Mouse (Mus musculus): ENCODE results near the gene Flnc.

The Flnc gene

DNA sequence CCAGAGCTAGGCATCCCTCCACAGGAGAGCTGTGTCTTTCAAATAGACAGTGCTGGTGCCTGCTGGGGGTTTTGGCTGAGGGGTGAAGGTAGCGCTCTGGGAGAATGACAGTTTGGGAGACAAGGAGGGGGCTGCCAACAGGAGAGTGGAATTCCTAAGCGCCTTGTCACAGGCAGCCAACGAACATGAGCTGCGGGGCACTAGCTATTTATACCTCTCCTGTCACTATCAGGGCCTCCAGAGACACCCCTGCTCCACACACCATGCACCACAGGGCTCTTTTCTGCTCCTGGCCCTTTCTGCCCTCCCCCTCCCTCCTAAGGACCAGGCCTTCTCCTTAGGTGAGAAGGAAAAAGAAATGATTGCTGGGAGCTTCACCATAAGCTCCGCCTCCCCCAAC, 1.6 kb upstream of the Flnc start:
- DNase-seq (ENCODE audit: low spot score in 2 of 2) = no peak

DNA sequence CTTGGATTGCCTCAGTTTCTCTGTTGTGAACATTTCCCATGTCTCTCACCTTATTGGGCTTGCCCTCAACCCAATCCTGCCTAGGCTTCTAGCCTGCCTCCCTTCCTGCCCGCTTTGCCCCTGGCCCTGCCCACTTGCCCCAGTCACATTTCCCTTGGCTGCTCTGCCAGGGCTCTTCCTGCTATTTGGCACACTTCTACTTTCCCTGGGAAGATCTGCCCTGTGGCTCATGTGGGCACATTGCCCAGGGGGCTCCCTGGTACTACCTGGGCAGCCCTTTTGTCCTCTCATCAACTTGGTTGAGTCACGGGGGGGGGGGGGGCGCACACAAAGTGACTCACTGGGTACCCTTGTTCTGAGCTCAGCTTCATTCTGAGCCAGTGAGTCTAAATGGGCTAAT, 900 bp upstream of the Flnc start:
- no peak for DNase-seq (ENCODE audit: low spot score in 2 of 2)

DNA sequence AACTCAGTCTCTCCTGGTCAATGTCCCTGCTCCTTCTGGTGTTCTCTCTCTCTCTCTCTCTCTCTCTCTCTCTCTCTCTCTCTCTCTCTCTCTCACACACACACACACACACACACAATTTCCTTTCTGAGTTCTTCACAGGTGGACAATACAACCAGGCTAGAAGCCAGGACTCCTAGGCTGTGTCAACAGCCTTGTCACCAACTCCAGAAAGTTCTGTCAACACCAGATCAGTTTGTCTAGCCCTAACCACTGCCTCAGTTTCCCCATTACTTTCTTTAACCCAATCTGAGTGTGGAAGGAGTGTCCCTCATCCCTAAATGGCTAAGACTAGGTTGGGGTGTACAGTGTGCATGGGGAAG, 399 bp upstream of the Flnc start:
- DNase-seq (ENCODE audit: low spot score in 2 of 2) = no peak

DNA sequence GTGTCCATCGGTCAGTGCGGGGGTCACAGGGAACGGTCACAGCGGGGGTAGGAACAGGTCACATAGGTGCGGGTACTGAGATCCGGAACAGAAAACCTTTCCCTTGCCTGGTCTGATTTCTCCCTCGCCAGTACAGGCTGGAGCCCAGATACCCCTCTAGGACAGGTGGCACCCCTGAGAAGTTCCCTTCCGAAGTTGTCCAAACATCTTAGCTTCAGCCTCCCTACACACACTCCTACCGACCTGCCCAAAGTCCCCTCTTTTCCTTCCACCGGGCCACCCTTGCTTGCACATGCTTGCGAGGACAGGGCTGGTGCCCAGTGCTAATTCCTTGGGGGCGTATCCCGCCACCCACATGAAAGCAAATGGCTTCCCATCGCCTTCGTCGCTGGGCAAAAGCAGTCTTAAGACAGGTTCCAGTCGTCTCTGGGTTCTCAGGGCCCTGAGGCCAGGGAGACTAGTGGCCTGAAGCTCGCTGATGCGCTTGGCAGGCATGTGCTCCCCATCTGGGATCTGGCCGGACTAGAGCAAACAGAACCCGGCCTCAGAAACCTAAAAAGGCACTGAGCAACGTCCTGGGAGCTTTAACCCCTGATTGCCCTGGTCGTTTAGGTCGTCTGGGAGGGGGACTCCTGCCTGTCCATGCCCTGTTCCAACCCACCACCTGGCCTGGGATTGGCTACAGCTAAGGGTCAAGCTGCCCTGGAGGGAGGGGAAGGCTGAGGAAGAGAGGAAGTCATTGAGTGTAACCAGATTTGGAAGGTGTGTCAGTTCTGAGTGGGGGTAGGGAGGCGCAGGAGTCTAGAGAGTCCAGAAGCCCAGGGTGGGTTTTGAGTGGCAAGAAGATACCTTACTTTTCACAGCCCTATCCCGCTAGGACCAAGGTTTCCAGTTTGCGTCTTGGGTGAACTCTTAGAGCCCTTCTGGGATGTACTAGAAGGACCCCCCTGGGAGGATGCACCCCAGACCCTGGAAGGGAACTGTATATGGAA, 1.0 kb downstream of the Flnc start:
- peak in 1 of 2 experiments; percentile 18 for DNase-seq (ENCODE audit: low spot score in 2 of 2)

DNA sequence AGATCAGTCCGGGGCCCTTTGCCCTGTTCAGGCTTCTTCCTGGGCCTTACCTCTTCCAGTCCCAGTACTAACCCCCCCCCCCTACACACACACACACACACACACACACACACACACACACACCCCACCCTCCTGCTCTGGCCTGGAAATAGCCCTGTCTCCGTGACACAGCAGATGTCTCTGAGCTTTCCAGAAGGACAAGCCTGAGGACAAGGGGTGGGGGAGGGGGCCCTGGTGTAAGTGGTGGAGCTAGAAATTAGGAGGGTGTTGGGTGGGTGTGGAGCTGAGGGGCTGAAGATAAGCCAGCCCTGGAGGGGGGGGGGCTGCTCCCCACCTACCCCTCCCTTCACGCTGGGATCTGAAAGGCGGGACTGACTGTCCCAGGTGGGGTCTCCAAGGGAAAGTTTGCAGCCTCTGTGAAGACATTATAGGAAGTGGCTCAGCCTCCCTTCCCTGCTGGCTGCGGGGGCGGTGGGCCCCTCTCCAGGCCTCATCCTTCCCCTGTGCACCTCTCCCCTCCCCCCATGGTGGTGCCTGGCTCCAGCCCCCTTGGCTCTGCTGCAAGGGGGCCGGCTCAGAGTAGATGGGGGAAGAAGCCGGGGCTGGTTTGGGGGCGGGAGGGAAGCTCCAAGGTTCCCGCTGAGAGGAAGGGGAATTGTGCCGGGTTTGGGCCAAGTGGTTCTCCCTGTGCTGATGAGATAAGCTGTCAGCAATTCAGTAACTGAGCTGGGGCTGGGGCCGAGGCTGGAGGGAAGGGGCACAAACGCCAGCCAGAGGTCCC, 2.0 kb downstream of the Flnc start:
- DNase-seq (ENCODE audit: low spot score in 2 of 2) = no peak

DNA sequence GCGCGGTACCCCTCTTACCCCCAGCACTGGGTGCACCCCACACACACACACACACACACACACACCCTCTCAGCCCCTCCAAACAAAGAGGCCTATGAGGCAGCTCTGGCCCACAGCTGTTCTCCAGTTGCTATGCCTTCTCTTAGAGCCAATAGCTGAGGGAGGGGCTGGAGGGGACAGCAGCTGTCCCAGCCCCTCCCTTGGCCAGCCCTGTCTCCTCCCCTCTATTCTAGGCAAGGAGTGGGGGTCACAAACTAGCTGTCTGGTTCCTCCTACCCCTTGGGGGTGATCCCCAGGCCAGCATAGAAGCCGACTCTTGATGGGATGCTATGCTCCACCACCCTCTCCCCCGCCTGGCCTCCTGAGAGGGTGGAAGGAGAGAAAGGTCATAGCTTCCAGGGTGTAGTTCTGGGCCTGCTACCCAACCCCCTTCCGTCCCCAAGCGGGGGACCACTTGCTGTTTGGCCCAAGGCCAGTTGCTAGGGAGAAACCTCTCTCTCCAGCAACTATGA, 2.9 kb downstream of the Flnc start:
- no peak for DNase-seq (ENCODE audit: low spot score in 2 of 2)

DNA sequence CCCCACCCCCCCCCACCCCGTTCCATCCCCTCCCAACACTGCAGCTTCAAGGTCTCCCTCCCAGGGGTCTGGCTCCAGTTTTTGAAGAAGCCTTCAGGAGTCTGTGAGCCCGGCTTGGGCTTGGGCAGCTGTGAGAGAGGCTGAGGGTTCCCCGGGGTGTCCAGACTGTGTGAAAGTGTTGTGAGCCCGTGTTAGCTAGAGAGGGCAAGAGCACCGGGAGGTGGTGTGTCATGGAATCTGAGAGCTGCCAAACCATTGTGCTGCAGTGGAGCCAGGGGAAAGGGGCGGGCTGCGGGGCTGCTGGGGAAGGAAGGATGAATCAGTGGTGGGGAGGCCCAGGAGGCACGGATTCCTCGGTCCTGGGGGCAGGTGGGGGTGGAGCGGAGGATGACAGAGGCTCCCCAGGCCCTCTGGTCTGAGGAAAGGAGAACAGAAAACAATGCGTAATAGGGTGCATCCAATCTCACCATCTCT, 3.4 kb downstream of the Flnc start:
- DNase-seq (ENCODE audit: low spot score in 2 of 2) = peak in 1 of 2 experiments; percentile 28

DNA sequence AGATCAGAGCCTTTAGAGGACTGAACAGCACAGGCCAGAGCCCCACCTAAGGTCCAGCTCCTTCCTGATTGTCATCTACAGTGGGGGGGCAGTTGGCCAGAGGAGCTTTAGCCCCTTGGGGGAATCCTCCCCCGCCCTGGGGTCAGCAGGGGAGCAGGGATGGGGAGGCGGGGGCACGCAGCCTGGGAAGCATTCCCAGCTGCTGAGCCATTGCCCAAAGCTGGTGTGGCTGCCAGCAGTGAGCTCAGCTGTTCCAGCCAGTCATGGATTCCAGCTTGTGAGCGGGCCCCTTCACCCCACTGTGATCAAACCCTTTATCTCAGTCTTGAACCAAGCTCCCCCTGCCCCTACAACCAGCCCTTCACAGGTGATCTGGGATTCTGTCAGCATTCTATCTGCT, 6.2 kb downstream of the Flnc start:
- no peak for DNase-seq (ENCODE audit: low spot score in 2 of 2)

DNA sequence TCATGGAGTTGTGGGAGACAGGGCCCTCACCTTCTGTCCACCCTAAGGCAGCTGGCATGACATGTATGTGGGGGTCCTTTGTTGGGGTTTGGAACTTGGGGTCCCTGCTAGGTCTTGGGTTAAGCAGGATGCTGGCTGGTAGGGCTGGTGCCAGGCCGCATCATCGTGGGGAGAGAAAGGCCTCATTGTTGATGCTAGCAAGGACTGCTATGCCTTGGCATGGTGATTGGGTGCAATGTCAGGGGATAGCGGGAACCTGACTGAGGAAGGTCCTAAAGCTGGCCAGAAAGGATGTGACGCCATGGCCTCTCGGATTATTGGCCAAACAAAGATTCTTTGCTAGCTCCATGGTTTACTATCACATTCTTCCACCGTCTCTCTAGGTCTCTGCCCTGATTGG, 6.7 kb downstream of the Flnc start:
- DNase-seq (ENCODE audit: low spot score in 2 of 2) = no peak

DNA sequence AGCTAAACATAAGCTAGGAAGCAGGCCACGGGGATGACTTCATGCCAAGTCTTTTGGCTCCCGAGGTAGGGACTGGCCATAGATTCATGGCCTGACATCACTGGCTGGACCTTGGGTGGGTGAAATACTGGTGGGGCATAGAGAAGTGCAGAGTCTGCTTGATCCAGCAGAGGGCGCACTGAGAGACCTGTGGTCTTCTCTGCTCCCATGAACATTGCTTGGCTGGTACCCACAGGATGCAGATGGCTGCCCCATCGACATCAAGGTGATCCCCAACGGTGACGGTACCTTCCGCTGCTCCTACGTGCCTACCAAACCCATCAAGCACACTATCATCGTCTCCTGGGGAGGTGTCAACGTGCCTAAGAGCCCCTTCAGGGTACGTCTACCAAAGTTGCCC, 11.7 kb downstream of the Flnc start:
- no peak for DNase-seq (ENCODE audit: low spot score in 2 of 2)

DNA sequence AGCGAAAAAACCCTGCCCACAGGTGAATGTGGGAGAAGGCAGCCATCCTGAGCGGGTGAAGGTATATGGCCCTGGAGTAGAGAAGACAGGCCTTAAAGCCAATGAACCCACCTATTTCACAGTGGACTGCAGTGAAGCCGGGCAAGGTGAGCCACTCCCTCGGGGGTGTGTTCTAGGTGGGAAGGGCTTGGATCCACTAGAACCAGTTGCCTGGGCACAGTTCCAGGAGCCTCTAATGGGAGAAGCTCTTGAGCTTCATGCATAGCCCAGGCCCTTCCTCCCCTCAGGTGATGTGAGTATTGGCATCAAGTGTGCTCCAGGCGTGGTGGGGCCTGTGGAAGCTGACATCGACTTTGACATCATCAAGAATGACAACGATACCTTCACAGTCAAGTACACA, 12.3 kb downstream of the Flnc start:
- DNase-seq (ENCODE audit: low spot score in 2 of 2) = no peak

DNA sequence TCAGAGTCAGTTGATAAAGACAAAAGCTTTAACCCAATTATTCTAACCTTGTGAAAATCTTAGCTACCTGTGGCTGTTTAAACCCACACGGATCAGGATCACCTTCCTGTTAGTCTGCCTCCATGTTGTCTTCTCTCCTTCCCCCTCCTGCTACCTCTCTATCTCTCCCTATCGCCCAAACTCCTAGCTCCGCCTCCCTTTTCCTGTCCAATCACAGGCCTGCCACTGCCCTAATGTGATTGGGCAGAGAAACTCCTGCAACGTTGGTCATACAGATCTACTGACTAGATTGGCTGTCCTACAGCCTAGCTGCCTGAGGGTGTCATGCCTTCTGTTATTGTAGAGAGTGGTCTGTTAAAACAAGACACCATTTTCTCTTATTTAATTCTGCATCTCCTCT, 16.8 kb downstream of the Flnc start:
- no peak for DNase-seq (ENCODE audit: low spot score in 2 of 2)

DNA sequence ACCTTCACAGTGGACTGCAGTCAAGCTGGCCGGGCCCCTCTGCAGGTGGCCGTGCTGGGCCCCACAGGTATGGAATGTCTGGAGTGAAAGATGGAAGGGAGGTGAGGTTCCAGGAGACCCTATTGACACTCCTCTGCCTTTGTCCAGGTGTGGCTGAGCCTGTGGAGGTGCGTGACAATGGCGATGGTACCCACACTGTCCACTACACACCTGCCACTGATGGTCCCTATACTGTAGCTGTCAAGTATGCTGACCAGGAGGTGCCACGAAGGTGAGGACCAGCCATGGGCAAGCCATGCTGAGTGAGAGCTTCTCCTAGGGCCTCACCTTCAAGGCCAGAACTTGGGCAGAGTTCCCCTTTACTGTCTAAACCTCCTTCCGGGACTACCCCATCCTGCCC, 17.6 kb downstream of the Flnc start:
- no peak for DNase-seq (ENCODE audit: low spot score in 2 of 2)

DNA sequence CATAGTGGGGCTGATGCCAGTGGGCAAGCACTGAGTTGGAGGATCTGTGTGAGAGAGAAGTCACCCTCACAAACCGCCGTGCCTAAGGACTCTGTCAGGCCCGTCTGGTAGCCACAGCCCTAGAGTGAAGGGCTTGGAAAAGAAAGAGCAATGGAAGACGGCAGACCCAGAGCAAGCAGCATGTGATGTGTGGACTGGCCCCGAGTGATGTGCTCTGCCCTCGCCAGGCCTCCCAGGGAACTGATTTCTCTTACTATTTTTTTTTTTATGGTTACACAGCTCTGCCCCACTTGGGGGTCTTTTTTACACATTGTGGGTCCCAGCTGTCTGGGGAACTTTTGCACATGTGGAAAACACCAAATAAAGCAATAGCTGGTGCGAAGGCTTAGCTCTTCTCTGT, 28.4 kb downstream of the Flnc start:
- no peak for DNase-seq (ENCODE audit: low spot score in 2 of 2)

DNA sequence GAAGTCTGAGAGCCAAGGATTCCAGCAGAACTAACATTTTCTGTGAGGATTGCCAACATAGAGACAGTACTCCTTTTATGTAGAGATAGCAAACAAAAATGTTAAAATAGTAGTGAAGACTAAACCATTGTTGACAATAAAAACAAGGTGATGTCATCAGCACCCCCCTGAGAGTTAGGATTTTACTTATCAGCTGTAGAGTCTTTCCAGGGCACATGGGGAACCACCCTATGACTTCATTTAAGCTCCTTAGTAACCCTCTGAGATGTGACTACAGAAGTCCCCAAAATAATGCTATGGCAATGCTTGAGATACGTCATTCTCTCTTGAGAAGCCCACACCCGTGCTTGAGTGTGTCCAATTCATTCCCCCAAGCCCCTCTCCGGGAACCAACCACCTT, 30.3 kb downstream of the Flnc start:
- no peak for DNase-seq (ENCODE audit: low spot score in 2 of 2)

DNA sequence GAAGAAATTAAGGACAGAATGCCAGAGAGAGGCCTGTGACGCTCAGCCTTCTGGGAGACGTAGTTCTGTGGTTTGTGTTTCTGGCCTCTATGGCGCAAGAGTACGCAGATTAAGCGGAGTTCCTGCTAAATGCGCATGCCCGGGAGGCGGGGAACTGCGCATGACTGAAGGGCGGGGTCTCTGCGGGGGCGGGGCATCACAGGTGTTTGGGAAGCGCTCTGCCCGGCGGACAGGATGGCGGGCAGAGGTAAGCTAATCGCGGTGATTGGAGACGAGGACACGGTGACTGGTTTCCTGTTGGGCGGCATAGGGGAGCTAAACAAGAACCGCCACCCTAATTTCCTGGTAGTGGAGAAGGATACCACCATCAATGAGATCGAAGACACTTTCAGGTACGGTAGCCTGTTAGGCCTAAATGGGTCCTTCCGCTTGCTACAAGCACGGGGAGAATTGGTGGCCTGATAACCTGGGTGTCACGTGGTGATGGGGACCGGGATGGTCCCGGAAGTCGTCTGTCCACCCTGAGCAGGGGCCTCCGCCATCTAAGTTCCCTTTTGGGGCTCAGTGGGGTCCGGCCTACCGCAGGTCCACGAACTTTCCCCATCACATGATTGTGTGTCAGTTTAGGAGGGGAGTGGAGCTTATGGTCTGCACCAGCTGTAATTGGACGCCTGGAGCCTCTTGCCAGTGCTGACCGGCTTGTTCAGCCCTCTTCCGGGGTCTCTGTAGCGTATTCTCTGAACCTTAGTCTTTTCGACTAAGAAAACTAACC, 34.7 kb downstream of the Flnc start, which contains the start of gene Atp6v1f:
Gene Atp6v1f, plus strand, starts transcription at position 136 of the 772 bp plus-strand sequence.
- DNase-seq (ENCODE audit: low spot score in 2 of 2) = peak; percentile 87 to 89

DNA sequence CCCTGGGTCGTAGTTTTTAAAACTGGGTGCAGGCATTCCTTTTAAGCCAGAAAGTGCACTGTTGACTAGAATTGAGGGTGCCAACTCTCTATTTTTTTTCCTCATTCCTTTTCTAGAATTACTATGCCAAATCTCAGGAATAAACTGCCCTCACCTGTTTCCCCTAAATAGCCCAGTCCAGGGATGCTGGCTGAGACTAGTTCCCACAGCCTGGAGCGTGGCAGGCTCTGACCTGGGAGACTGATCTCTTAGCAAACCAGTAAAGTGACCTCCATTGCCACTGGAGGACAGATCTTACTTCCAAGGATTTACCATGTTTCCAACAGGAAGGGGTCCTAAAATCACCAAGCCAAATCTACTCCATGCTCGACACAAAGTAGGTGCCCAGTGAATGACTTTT, 35.8 kb downstream of the Flnc start:
- DNase-seq (ENCODE audit: low spot score in 2 of 2) = no peak

DNA sequence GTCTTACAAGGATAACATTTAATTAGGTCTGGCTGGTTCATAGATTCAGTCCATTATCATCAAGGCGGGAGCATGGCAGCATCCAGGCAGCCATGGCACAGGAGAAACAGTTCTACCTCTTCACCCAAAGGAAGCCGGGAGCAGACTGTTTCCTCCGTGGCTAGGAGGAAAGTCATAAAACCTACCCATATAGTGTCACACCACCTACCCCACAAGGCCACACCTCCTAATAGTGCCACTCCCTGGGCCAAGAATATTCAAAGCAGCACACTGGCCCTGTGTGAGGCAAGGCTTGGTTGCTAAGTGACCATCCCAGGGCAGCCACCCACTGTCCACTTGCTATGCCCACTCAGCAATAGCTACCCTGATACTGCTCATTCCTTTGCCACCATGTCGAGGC, 38.1 kb downstream of the Flnc start, which contains the start of gene Atp6v1fnb:
Gene Atp6v1fnb, plus strand, starts transcription at position 301 of the 400 bp plus-strand sequence.
- no peak for DNase-seq (ENCODE audit: low spot score in 2 of 2)

DNA sequence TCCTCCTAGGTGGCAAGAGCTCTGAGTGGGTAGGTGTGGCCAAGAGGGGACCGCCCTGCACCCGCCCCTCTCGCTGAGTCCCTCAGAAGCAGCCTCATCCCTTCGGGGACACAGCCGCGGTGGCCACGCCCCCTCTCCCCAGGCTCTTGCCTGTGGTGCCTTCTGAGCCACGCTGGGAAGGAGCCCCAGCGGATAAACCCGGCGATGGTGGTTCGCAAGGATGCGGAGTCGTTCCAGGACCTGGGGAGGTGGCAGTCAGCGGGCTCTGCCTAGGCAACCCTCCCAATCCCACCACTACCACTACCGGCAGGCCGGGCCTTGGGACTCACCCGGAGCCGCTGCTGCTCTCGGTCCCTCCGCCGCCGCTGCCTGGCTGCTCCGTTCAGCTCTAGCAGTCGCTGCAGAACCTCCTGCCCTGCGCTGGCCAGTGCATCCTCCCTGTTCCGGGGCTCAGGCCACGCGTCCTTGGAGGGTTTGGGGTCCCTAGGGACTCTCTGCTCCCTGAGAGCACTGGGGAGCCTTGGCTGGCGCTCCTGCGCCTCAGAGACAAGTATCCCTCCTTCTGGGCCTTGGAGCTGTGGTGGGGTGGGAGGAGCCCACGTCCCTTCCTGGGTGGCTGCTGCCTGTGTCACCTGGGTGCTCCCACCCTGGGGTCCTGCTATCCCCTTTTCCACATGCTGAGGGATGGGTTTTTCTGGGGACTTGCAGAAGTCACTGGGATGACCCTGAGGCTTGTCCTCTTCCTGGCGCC, 41.1 kb downstream of the Flnc start:
- peak; percentile 55 for DNase-seq (ENCODE audit: low spot score in 2 of 2)

DNA sequence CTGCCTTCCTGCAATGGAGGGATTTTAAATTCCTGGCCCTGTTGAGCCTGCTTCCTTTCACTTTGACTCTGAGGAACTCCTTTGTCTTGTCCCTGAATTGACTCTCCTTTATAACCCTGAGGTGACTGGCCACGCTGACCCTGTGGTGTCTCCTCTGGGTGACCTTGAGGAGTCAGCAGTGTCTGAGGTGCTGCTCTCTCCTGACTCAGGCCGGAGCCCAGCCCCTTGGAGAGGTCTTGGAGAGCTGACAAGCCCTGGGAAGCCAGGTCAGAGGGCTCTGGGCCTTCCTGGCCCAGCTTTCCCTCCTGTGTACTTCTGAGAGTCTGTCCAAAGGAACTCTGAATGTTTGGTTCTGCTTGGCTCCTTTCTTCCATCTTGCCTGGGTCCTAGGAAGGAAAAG, 41.7 kb downstream of the Flnc start:
- DNase-seq (ENCODE audit: low spot score in 2 of 2) = no peak

DNA sequence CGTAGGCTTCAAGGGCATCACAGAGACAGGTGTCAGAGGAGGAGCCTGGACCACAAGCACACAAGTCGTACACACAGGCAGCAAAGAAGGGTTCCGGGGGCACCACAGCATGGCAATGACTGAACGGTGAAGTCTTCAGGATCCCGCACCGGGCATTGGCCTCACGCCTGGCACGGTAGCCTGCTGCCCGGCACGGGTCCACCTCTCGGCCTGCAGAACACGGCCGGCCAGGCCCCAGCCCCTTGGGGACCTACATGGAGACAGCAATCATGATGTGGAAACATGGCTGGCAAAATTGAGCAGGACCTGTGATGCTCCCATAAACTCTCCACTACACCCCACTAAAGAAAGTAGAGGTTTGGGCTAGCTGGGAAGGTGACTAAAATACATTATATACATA, 49.6 kb downstream of the Flnc start:
- DNase-seq (ENCODE audit: low spot score in 2 of 2) = no peak
